Mouse (Mus musculus) ES-Bruce4 (cell line): ENCODE measurements around the gene Fcrls. TPM values are rescaled to one million over a fixed set of nuclear protein-coding genes. Genes with fewer than 3 reads are reported as not detected.

Experiments
- H3K27ac ChIP-seq: 2 replicates; pipeline ENCODE4 v1.5.1; 2012; ENCODE audit warnings: low read length, inconsistent platforms; ENCODE audit not compliant: insufficient read depth
- H3K27me3 ChIP-seq: 2 replicates; pipeline ENCODE4 v1.6.1; 2012; ENCODE audit warnings: mild to moderate bottlenecking, low read length, inconsistent platforms; ENCODE audit not compliant: control insufficient read depth, poor library complexity, insufficient read depth, severe bottlenecking
- H3K36me3 ChIP-seq: 2 replicates; pipeline ENCODE4 v1.6.1; 2012; ENCODE audit warnings: inconsistent platforms, mild to moderate bottlenecking, low read length, moderate library complexity; ENCODE audit not compliant: control insufficient read depth, poor library complexity, insufficient read depth, severe bottlenecking
- H3K4me1 ChIP-seq: one replicate; pipeline ENCODE4 v1.8.1; 2011; ENCODE audit warnings: low read length; ENCODE audit not compliant: control insufficient read depth, insufficient read depth
- H3K4me3 ChIP-seq: 2 replicates; pipeline ENCODE4 v1.5.1; 2011; ENCODE audit warnings: low read depth, mild to moderate bottlenecking, low read length
- H3K9ac ChIP-seq: 2 replicates; pipeline ENCODE4 v1.6.1; 2012; ENCODE audit warnings: low read depth, mild to moderate bottlenecking, inconsistent platforms; ENCODE audit not compliant: poor library complexity, severe bottlenecking
- H3K9me3 ChIP-seq: replicated peaks from 2 replicates; pipeline ENCODE4 v1.6.1; 2012; ENCODE audit warnings: mild to moderate bottlenecking, low read length, inconsistent platforms; ENCODE audit not compliant: control insufficient read depth, poor library complexity, insufficient read depth, severe bottlenecking
- CTCF ChIP-seq: IDR thresholded peaks from one replicate; pipeline ENCODE4 v1.8.1; 2011; ENCODE audit warnings: low read depth, low read length
- EP300 ChIP-seq: IDR thresholded peaks from 2 replicates; pipeline ENCODE4 v1.6.1; 2011; ENCODE audit warnings: low read depth, low read length; ENCODE audit not compliant: insufficient read depth
- POLR2A ChIP-seq: IDR thresholded peaks from one replicate; pipeline ENCODE4 v1.8.1; 2011; ENCODE audit warnings: low read length; ENCODE audit not compliant: insufficient read depth
- polyA plus RNA-seq: library from polyadenylated mRNA; stranded (reverse); fragments of >200 nt; gene quantifications from 2 replicates; pipeline ENCODE4 v1.2.4, GENCODE M21; 2011; ENCODE audit warnings: low read depth; ENCODE audit not compliant: missing spikeins, insufficient read depth, insufficient read length

Gene Fcrls
- polyA plus RNA-seq = not detected in 2 replicates

DNA sequence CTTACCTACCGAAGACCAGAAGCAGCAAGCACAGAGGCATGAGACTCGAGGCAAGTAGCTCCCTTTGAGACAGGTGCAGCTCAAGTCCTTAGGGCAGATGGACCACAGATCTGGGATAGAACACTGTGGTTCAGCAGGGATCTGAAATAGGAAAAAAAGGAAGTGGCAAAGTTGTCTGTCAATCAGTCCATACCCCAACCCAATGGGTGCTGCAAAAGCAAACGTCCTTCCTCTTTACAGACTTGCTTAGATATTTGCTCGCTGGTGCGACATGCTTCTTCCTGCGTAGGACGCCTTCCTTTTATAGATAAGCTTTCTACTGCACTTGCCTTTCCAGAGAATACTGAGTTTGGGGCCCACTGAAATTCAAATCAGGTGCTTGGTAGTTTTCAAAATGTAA lies at the start of gene Fcrls:
Fcrls (minus strand) TSS at position 303 of the 400 bp plus-strand sequence.
- H3K9me3 ChIP-seq = no peaks in the 10 kb centered on the region
- H3K27me3 ChIP-seq = no peaks in the 10 kb centered on the region
- no peaks in the 10 kb centered on the region for H3K4me1 ChIP-seq
- no peak within 1 kb of the TSS for H3K9ac ChIP-seq
- no peak within 1 kb of the TSS for H3K4me3 ChIP-seq
- H3K36me3 ChIP-seq = no peaks in the 10 kb centered on the region
- no peak within 1 kb of the TSS for H3K27ac ChIP-seq
- no peak for TF ChIP-seq POLR2A
- TF ChIP-seq CTCF = no peak
- no peak for TF ChIP-seq EP300

DNA sequence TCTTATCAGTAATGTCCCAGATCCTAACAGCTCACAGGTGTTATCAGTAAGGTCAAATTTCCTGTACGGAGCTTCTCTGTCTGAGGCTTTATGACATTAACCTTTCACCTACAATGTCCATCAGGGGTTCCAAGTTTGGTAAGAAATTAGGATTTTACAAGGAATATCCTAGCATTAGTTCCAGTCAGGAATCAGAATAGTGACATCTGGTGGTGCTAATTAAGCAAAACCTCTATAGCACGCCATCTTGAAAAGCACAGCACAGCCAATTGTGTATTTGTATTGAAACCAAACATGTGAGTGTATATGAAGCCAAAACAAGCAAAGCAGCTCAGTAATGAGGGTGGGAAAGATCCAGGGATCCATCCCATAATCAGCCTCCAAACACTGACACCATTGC lies 46.4 kb upstream of the Fcrls start:
- no peaks in the 10 kb centered on the region for H3K4me1 ChIP-seq
- H3K4me3 ChIP-seq = no peak overlapping the region
- no peak overlapping the region for H3K9ac ChIP-seq
- H3K36me3 ChIP-seq = no peaks in the 10 kb centered on the region
- no peak overlapping the region for H3K27ac ChIP-seq
- TF ChIP-seq POLR2A (no peak), CTCF (no peak), EP300 (no peak)
- H3K9me3 ChIP-seq = no peaks in the 10 kb centered on the region
- H3K27me3 ChIP-seq = no peaks in the 10 kb centered on the region

DNA sequence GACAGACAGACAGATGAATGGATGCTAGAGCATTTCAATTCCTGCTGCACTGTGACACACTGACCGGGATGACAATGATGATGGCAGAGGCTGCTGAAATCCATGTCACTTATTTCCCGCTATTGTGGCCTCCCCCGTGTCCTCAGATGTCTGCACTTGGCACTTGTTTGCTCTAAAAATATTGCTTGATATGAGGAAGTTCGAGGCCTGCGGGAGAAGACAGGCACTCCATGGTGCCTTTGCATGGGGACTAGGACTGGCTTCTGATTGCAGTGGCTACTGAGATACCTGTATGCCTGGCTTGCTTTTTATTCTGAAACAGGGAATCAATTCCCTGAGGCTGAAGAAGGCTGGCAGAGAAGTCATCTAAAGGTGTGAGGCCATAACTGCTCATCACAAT lies 36.4 kb upstream of the Fcrls start:
- no peak overlapping the region for H3K27ac ChIP-seq
- no peaks in the 10 kb centered on the region for H3K9me3 ChIP-seq
- no peak overlapping the region for H3K4me3 ChIP-seq
- no peak overlapping the region for H3K9ac ChIP-seq
- no peaks in the 10 kb centered on the region for H3K4me1 ChIP-seq
- TF ChIP-seq CTCF (no peak), POLR2A (no peak), EP300 (no peak)
- H3K27me3 ChIP-seq = no peaks in the 10 kb centered on the region
- H3K36me3 ChIP-seq = no peaks in the 10 kb centered on the region

DNA sequence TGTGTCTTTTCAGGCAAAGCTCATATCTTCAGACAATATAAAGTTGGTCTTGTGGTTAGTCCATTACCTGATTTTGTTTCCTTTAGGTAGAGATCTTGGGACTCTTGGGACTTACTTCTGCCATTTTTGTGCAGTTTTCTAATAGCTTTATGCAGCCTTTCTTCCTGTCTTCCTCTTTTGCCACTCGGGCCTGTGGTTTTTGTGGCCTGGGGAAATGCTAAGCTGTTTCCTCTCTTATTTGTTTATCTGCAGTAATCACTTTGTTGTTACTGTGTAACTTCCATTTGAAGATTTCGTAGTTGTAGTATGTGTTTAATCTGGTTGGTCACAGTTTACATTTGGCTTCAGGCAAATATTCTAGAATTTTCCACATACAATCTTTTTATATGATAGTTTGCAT lies 10.8 kb upstream of the Fcrls start:
- no peaks in the 10 kb centered on the region for H3K36me3 ChIP-seq
- no peaks in the 10 kb centered on the region for H3K4me1 ChIP-seq
- H3K9me3 ChIP-seq = no peaks in the 10 kb centered on the region
- no peaks in the 10 kb centered on the region for H3K27me3 ChIP-seq
- H3K4me3 ChIP-seq = no peak overlapping the region
- H3K27ac ChIP-seq = no peak overlapping the region
- no peak overlapping the region for H3K9ac ChIP-seq
- TF ChIP-seq CTCF (no peak), POLR2A (no peak), EP300 (no peak)

DNA sequence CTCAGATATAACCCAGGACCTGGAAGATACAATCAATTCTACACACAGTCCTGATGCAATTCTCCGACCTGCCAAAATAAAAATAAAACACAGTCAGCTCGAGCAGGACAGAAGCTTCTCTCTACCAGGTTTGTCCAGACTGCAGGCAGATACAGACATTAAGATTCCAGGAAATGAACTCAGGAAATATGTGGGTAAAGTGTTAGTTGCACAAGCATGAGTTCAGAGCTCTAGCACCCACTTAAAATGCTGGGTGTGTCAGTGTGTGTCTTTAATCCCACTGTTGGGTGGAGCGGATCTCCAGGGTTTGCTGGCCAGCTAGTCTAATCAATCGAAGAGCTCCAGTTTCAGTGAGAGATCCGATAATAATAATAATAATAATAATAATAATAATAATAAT lies 3.0 kb upstream of the Fcrls start:
- no peaks in the 10 kb centered on the region for H3K9me3 ChIP-seq
- H3K36me3 ChIP-seq = no peaks in the 10 kb centered on the region
- H3K4me3 ChIP-seq = no peak overlapping the region
- TF ChIP-seq POLR2A (no peak), CTCF (no peak), EP300 (no peak)
- H3K4me1 ChIP-seq = no peaks in the 10 kb centered on the region
- H3K27me3 ChIP-seq = no peaks in the 10 kb centered on the region
- H3K27ac ChIP-seq = no peak overlapping the region
- H3K9ac ChIP-seq = no peak overlapping the region

DNA sequence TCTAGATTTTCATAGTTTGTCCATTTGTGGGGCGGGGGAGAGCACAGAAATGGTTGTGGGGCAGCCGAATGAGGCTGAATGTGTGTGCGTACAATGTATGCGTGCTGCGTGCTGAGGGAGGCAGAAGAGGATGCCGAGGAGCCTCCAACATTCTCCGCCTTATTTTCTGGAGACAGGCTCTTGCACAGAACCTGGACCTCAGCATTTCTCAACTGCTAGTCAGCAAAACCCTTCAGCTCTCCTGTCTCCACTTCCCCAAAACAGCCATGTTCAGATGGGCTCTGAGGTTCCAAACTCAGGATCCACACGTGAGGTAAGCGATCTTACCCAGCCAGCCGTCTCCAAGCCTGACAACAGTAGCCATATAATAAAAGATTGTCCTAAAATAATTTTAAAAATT lies 8.3 kb downstream of the Fcrls start:
- Histone ChIP-seq H3K9ac (no peak overlapping the region), H3K36me3 (no peaks in the 10 kb centered on the region), H3K27ac (no peak overlapping the region), H3K9me3 (no peaks in the 10 kb centered on the region), H3K4me3 (no peak overlapping the region), H3K27me3 (no peaks in the 10 kb centered on the region; the same call in none of the 2 replicates), H3K4me1 (no peaks in the 10 kb centered on the region)
- TF ChIP-seq EP300 = no peak
- no peak for TF ChIP-seq POLR2A
- TF ChIP-seq CTCF = no peak
